16 mouse cellular contexts compared by ENCODE assay signal in the genomic region with DNA sequence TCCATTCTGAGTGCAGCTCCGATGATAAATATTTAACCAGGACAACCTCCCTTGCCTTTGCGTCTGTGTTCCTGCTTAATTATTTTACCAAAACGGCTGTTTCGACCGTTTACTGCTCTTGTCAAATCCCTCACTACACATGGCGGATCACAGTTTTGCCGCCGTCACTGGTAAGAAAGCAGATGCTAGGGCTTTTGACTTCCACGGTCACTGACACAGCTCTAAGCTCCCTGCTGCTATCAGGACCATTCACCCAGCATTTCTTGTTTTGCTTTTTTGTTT.
DNase-seq lines count a peak whose midpoint lies in the region; ATAC-seq and TF ChIP-seq lines count a peak whose summit lies in the region.
"Had no signal": no experiment of that assay in that cellular context is flagged by ENCODE, and none has a peak within 500 bp of the region (broad histone marks: within the 10 kb centered on the region; RNA-seq: fewer than 3 reads in every experiment).

No protein-coding gene starts in this region.

- no peaks in the 10 kb centered on the region for H3K27me3 ChIP-seq in midbrain, embryonic 13.5 days
- no peaks in the 10 kb centered on the region for H3K27me3 ChIP-seq in midbrain, postnatal 0 days (ENCODE audit: insufficient read depth, low read length)
- H3K27me3 ChIP-seq in hindbrain, embryonic 13.5 days = peaks cover 3% of the 10 kb centered on the region; the same call in 1 of the 2 replicates
- H3K27me3 ChIP-seq in kidney, embryonic 15.5 days = peaks cover 2% of the 10 kb centered on the region; the same call in 1 of the 2 replicates
- H3K27me3 ChIP-seq in neural tube, embryonic 14.5 days (ENCODE audit: control insufficient read depth, insufficient read depth, low read length) = no peaks in the 10 kb centered on the region
- H3K27me3 ChIP-seq in cerebellum, adult 2 months (ENCODE audit: control insufficient read depth, insufficient read depth, low read length) = no peaks in the 10 kb centered on the region
- H3K27me3 ChIP-seq: stomach, embryonic 15.5 days had no signal

- 0 out of 2 replicates have a peak overlapping the region, but pooled peaks have one; percentile 62 for H3K27ac ChIP-seq in midbrain, embryonic 13.5 days
- H3K27ac ChIP-seq in midbrain, postnatal 0 days (ENCODE audit: low read depth, low read length) = no peak overlapping the region
- peak overlapping the region; percentile 77 for H3K27ac ChIP-seq in hindbrain, embryonic 13.5 days
- H3K27ac ChIP-seq in kidney, embryonic 15.5 days = 0 out of 2 replicates have a peak overlapping the region, but pooled peaks have one; percentile 43
- no peak overlapping the region; the same call in 1 of the 2 replicates for H3K27ac ChIP-seq in neural tube, embryonic 14.5 days (ENCODE audit: low read depth, low read length)
- H3K27ac ChIP-seq in cerebellum, adult 2 months (ENCODE audit: insufficient read depth, low read length) = no peak overlapping the region
- H3K27ac ChIP-seq: kidney, postnatal 0 days; liver, embryonic 14.5 days; stomach, embryonic 15.5 days had no signal

- no peak overlapping the region for H3K4me3 ChIP-seq in midbrain, embryonic 13.5 days (replicated peaks)
- no peak overlapping the region for H3K4me3 ChIP-seq in midbrain, postnatal 0 days (ENCODE audit: low read depth, low read length)
- no peak overlapping the region for H3K4me3 ChIP-seq in hindbrain, embryonic 13.5 days
- H3K4me3 ChIP-seq in kidney, embryonic 15.5 days (replicated peaks) = no peak overlapping the region
- H3K4me3 ChIP-seq in neural tube, embryonic 14.5 days (ENCODE audit: low read depth, low read length) = no peak overlapping the region
- no peak overlapping the region for H3K4me3 ChIP-seq in cerebellum, adult 2 months (replicated peaks; ENCODE audit: insufficient read depth, low read depth, low read length)
- H3K4me3 ChIP-seq: gastrocnemius, adult 2 months; stomach, embryonic 15.5 days had no signal

- 37% methylated on average over 9 of the region's 9 CpGs for WGBS in midbrain, embryonic 13.5 days
- WGBS in midbrain, postnatal 0 days = 44% methylated on average over 9 of the region's 9 CpGs
- WGBS in hindbrain, embryonic 13.5 days = 25% methylated on average over 9 of the region's 9 CpGs
- WGBS in kidney, embryonic 15.5 days = 24% methylated on average over 9 of the region's 9 CpGs
- 8% methylated on average over 9 of the region's 9 CpGs for WGBS in neural tube, embryonic 14.5 days
- WGBS in cerebellum, adult 2 months = 74% methylated on average over 9 of the region's 9 CpGs

- no peak overlapping the region for H3K9ac ChIP-seq in midbrain, embryonic 13.5 days (replicated peaks)
- no peak overlapping the region for H3K9ac ChIP-seq in midbrain, postnatal 0 days (replicated peaks; ENCODE audit: low read length, poor library complexity, severe bottlenecking)
- no peak overlapping the region for H3K9ac ChIP-seq in hindbrain, embryonic 13.5 days
- H3K9ac ChIP-seq in kidney, embryonic 15.5 days = no peak overlapping the region
- H3K9ac ChIP-seq in neural tube, embryonic 14.5 days (replicated peaks; ENCODE audit: low read depth, low read length) = no peak overlapping the region
- H3K9ac ChIP-seq: liver, embryonic 14.5 days; stomach, embryonic 15.5 days had no signal

- no peak for DNase-seq in midbrain, postnatal 0 days (ENCODE audit: low spot score)
- no peak for DNase-seq in cerebellum, adult 2 months
- no peak for DNase-seq in gastrocnemius, postnatal 4 days (ENCODE audit: low spot score in 2 of 2)
- no peak for DNase-seq in cerebellum, postnatal 25 days
- DNase-seq: adrenal gland, postnatal 25 days; embryo, embryonic 11 days; lung, postnatal 10 days; thymus, postnatal 14 days had no signal

- no peaks in the 10 kb centered on the region for H3K36me3 ChIP-seq in midbrain, embryonic 13.5 days
- H3K36me3 ChIP-seq in midbrain, postnatal 0 days (ENCODE audit: insufficient read depth, low read length) = no peaks in the 10 kb centered on the region
- H3K36me3 ChIP-seq in hindbrain, embryonic 13.5 days = no peaks in the 10 kb centered on the region
- no peaks in the 10 kb centered on the region for H3K36me3 ChIP-seq in kidney, embryonic 15.5 days
- no peaks in the 10 kb centered on the region for H3K36me3 ChIP-seq in neural tube, embryonic 14.5 days (ENCODE audit: control insufficient read depth, insufficient read depth, low read length)
- H3K36me3 ChIP-seq: stomach, embryonic 15.5 days had no signal

- no peak for TF ChIP-seq CTCF in midbrain, postnatal 0 days (IDR thresholded peaks at IDR 0.05)
- no peak for TF ChIP-seq CTCF in cerebellum, adult 2 months (IDR thresholded peaks at IDR 0.05; ENCODE audit: borderline replicate concordance, insufficient read depth, low read depth, low read length)

- H3K4me2 ChIP-seq in midbrain, embryonic 13.5 days (replicated peaks) = no peak overlapping the region
- H3K4me2 ChIP-seq in midbrain, postnatal 0 days (ENCODE audit: low read depth, low read length, poor library complexity, severe bottlenecking) = no peak overlapping the region
- no peak overlapping the region for H3K4me2 ChIP-seq in hindbrain, embryonic 13.5 days
- H3K4me2 ChIP-seq in kidney, embryonic 15.5 days = peak overlapping the region; percentile 37; the same call in 1 of the 2 replicates
- H3K4me2 ChIP-seq in neural tube, embryonic 14.5 days (ENCODE audit: low read depth, low read length) = no peak overlapping the region
- H3K4me2 ChIP-seq: stomach, embryonic 15.5 days had no signal

- TF ChIP-seq POLR2A in cerebellum, adult 2 months (IDR thresholded peaks at IDR 0.05; ENCODE audit: borderline replicate concordance, insufficient read depth, low read length) = no peak

- H3K4me1 ChIP-seq in midbrain, embryonic 13.5 days (replicated peaks) = peaks cover 18% of the 10 kb centered on the region
- no peaks in the 10 kb centered on the region for H3K4me1 ChIP-seq in midbrain, postnatal 0 days (ENCODE audit: insufficient read depth, low read length)
- H3K4me1 ChIP-seq in hindbrain, embryonic 13.5 days (replicated peaks) = peaks cover 34% of the 10 kb centered on the region
- H3K4me1 ChIP-seq in kidney, embryonic 15.5 days = peaks cover 27% of the 10 kb centered on the region
- peaks cover 16% of the 10 kb centered on the region for H3K4me1 ChIP-seq in neural tube, embryonic 14.5 days (ENCODE audit: control insufficient read depth, insufficient read depth, low read length)
- no peaks in the 10 kb centered on the region for H3K4me1 ChIP-seq in cerebellum, adult 2 months (ENCODE audit: control insufficient read depth, insufficient read depth, low read length)

- no peaks in the 10 kb centered on the region for H3K9me3 ChIP-seq in midbrain, embryonic 13.5 days
- H3K9me3 ChIP-seq in midbrain, postnatal 0 days (ENCODE audit: low read length) = no peaks in the 10 kb centered on the region
- H3K9me3 ChIP-seq in hindbrain, embryonic 13.5 days = no peaks in the 10 kb centered on the region
- no peaks in the 10 kb centered on the region for H3K9me3 ChIP-seq in kidney, embryonic 15.5 days (replicated peaks)
- no peaks in the 10 kb centered on the region for H3K9me3 ChIP-seq in neural tube, embryonic 14.5 days (ENCODE audit: control insufficient read depth, low read length)
- H3K9me3 ChIP-seq: stomach, embryonic 15.5 days had no signal

- no peak for ATAC-seq in midbrain, embryonic 13.5 days
- no peak for ATAC-seq in midbrain, postnatal 0 days (ENCODE audit: low FRiP score)
- ATAC-seq in hindbrain, embryonic 13.5 days (ENCODE audit: low FRiP score) = no peak
- 0 out of 2 replicates have a peak, but pooled peaks have one; percentile 40 for ATAC-seq in kidney, embryonic 15.5 days (replicated peaks; ENCODE audit: low FRiP score)
- ATAC-seq in neural tube, embryonic 14.5 days (ENCODE audit: low read depth) = peak; percentile 34

Comparison
In these comparisons a context has a peak if more than half of its experiments do, and no peak if none do; other contexts are left out.
1. H3K27ac ChIP-seq: peak in midbrain, embryonic 13.5 days (single experiment), hindbrain, embryonic 13.5 days (single experiment) and kidney, embryonic 15.5 days (single experiment); none in midbrain, postnatal 0 days (single experiment), neural tube, embryonic 14.5 days (single experiment) and cerebellum, adult 2 months (single experiment).
2. ATAC-seq: peak in kidney, embryonic 15.5 days (single experiment) and neural tube, embryonic 14.5 days (single experiment); none in midbrain, embryonic 13.5 days (single experiment), midbrain, postnatal 0 days (single experiment) and hindbrain, embryonic 13.5 days (single experiment).